Mouse (Mus musculus) hindbrain, embryonic 13.5 days (tissue): ENCODE measurements around the gene Zmiz1. TPM values are rescaled to one million over a fixed set of nuclear protein-coding genes. Genes with fewer than 3 reads are reported as not detected.

ENCODE experiments used
- ATAC-seq: fragments of 200-750 bp; cut with Nextera tagmentation; 2 replicates; pipeline ENCODE4 v1.8.0; 2017; ENCODE audit warnings: moderate TSS enrichment; ENCODE audit not compliant: low FRiP score
- H3K27ac ChIP-seq: fragments of 300-500 bp; sonication (generic); 2 replicates; pipeline ENCODE4 v1.5.1; 2015; ENCODE audit warnings: inconsistent platforms, mild to moderate bottlenecking, moderate library complexity
- H3K27me3 ChIP-seq: fragments of 300-500 bp; sonication (generic); 2 replicates; pipeline ENCODE4 v1.6.1; 2015; ENCODE audit warnings: mild to moderate bottlenecking, inconsistent platforms
- H3K36me3 ChIP-seq: fragments of 300-500 bp; sonication (generic); 2 replicates; pipeline ENCODE4 v1.6.1; 2015; ENCODE audit warnings: mild to moderate bottlenecking, inconsistent platforms
- H3K4me1 ChIP-seq: fragments of 300-500 bp; sonication (generic); replicated peaks from 2 replicates; pipeline ENCODE4 v1.6.1; 2015; ENCODE audit warnings: inconsistent platforms
- H3K4me2 ChIP-seq: fragments of 300-500 bp; sonication (generic); 2 replicates; pipeline ENCODE4 v1.6.1; 2015; ENCODE audit warnings: inconsistent platforms, mild to moderate bottlenecking, moderate library complexity
- H3K4me3 ChIP-seq: fragments of 300-500 bp; sonication (generic); 2 replicates; pipeline ENCODE4 v1.5.1; 2015; ENCODE audit warnings: mild to moderate bottlenecking, inconsistent platforms
- H3K9ac ChIP-seq: fragments of 300-500 bp; sonication (generic); 2 replicates; pipeline ENCODE4 v1.6.1; 2015; ENCODE audit warnings: mild to moderate bottlenecking, inconsistent platforms
- H3K9me3 ChIP-seq: fragments of 300-500 bp; sonication (generic); 2 replicates; pipeline ENCODE4 v1.6.1; 2016; ENCODE audit warnings: inconsistent platforms
- WGBS: fragments of 180-500 bp; shearing (Covaris S2); methylation state at CpG from one replicate; pipeline ENCODE4 v1.1.7; 2015; 5-methylcytosine and 5-hydroxymethylcytosine counted together
- polyA plus RNA-seq: library from polyadenylated mRNA; unstranded; fragments of >200 nt; fragmentation: Nextera tagmentation; extraction: Ambion mirVana; gene quantifications from 2 replicates; pipeline ENCODE4 v1.2.1, GENCODE M21; 2015

Zmiz1 gene
- polyA plus RNA-seq, 1 experiment from 2014 or later = 58.5 TPM

GRCm38 (mm10) chr14:25468891-25469529 is 10.0 kb downstream of the Zmiz1 start:
- Histone ChIP-seq H3K9me3 (no peaks in the 10 kb centered on the region), H3K27me3 (no peaks in the 10 kb centered on the region), H3K9ac (peak overlapping the region; percentile 40), H3K27ac (peak overlapping the region; percentile 63), H3K4me3 (no peak overlapping the region), H3K36me3 (no peaks in the 10 kb centered on the region), H3K4me2 (0 out of 2 replicates have a peak overlapping the region, but pooled peaks have one; percentile 1), H3K4me1 (peaks cover 98% of the 10 kb centered on the region)
- no peak for ATAC-seq
- 67% methylated on average over 7 of the region's 7 CpGs for WGBS

DNA sequence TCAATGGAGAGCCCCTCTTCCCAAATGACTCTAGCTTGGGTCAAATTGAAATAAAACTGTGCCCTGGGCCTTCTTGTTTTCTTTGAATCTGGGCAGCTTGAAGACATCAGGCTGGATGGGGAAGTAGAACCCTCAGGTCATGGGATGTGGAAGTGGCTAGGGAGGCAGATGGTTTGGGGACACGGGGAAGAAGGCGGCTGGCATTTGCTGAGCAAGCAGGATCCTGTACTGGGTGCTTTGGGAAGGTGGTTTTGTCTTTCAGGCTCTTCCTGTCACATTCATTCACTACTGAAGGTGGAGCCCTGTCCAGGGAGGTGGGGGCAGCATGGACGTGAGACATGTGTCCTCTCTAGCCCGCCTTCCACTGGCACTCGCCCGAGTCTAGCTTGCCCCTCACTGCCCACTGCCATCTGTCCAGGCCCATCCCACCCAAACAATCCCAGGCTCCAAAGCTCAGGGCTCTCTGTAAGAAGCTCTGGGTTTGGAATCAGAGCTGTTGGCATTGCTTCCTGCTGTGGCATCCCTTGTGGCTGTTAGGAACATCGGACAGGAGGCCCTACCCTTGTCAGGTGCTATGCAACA is 11.3 kb downstream of the Zmiz1 start:
- H3K4me2 ChIP-seq = no peak overlapping the region
- H3K9me3 ChIP-seq = no peaks in the 10 kb centered on the region
- H3K36me3 ChIP-seq = no peaks in the 10 kb centered on the region
- H3K4me3 ChIP-seq = no peak overlapping the region
- 0 out of 2 replicates have a peak overlapping the region, but pooled peaks have one; percentile 14 for H3K9ac ChIP-seq
- H3K27ac ChIP-seq = peak overlapping the region; percentile 3; the same call in 1 of the 2 replicates
- H3K4me1 ChIP-seq = peaks cover 98% of the 10 kb centered on the region
- no peak for ATAC-seq
- no peaks in the 10 kb centered on the region for H3K27me3 ChIP-seq
- 65% methylated on average over 7 of the region's 7 CpGs for WGBS

GRCm38 (mm10) chr14:25471035-25471434 is 12.1 kb downstream of the Zmiz1 start:
- H3K4me3 ChIP-seq = no peak overlapping the region
- H3K4me1 ChIP-seq = peaks cover 98% of the 10 kb centered on the region
- H3K36me3 ChIP-seq = 0 out of 2 replicates have a peak, but pooled peaks cover under 1% of the 10 kb centered on the region
- H3K9ac ChIP-seq = 0 out of 2 replicates have a peak overlapping the region, but pooled peaks have one; percentile 14
- no peaks in the 10 kb centered on the region for H3K9me3 ChIP-seq
- peak overlapping the region; percentile 3; the same call in 1 of the 2 replicates for H3K27ac ChIP-seq
- WGBS = 65% methylated on average over 2 of the region's 2 CpGs
- H3K27me3 ChIP-seq = no peaks in the 10 kb centered on the region
- H3K4me2 ChIP-seq = no peak overlapping the region
- ATAC-seq = no peak

DNA sequence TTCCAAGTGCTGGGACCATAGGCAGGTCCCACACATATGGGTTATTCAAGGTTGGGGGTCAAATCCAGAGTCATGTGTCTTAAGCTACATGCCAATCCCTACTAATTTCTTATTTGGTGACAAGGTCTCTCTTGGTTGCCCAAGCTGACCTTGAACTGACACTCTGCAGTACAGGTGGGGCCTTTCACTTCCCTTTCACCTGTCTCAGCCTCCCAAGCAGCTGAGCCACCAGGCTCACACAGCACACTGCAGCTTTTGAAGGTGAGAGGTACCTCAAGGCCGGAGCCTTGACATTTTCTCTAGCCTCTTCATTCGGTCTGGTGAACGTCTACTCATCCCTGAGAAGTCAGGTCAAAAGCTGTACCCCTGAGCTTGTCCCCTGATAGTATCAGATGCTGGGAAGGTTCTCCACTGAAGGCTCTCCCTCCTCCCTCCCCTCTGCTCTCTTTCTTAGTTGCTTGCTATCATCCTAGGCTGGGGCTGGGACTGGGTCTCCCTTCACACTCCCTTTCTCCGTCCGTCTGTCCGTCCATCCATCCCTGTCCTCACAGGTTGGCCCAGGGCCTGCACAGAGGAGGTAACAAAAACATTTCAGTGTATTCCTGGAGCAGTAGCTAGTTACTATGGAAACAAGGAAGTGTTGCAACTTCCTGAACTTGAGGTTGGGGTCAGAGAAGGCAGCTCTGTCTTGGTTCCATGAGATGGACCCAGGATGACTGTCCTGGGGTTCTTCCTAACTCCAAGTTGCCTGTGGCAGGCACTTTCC is 13.3 kb downstream of the Zmiz1 start:
- 77% methylated on average over 6 of the region's 6 CpGs for WGBS
- Histone ChIP-seq H3K27me3 (no peaks in the 10 kb centered on the region), H3K36me3 (0 out of 2 replicates have a peak, but pooled peaks cover 3% of the 10 kb centered on the region), H3K27ac (peak overlapping the region; percentile 56; the same call in 1 of the 2 replicates), H3K9ac (no peak overlapping the region), H3K4me3 (no peak overlapping the region), H3K9me3 (no peaks in the 10 kb centered on the region), H3K4me1 (peaks cover 100% of the 10 kb centered on the region), H3K4me2 (no peak overlapping the region)
- ATAC-seq = no peak

DNA sequence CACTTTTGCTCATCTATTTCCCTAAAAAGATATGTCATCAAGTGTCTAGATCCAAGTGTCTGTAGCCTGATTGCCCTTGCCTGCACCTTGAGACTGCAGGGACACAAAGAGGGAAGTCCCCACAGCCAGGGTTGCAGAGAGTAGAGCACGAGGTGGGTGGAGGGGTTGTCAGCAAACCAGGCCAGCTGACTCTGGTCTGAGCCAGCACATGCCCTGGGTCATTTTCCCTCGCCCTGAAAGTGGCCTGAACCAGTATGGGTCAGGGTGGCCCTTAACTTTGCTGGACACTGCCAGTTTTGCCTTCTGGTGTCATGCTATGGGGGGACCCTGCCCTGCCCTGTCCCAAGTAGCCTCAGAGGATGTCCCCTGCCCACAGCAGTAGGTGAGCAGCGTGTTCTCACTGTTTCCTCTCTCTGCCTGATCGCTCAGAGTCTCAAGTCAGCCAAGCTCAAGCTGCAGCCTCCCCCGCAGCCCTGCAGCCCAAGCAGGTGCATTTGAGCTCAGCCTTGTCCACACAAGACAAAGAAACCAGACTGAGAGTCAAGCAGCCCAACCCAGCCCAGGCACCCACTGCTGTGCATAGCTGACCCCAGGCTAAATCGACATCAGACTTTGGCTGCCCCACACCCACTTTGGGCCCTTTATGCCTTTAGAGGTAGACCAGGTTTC is 14.1 kb downstream of the Zmiz1 start:
- Histone ChIP-seq H3K9me3 (no peaks in the 10 kb centered on the region), H3K4me1 (peaks cover 100% of the 10 kb centered on the region), H3K4me3 (no peak overlapping the region), H3K9ac (peak overlapping the region; percentile 43; the same call in 1 of the 2 replicates), H3K4me2 (no peak overlapping the region), H3K27ac (peak overlapping the region; percentile 56), H3K36me3 (0 out of 2 replicates have a peak, but pooled peaks cover 3% of the 10 kb centered on the region), H3K27me3 (no peaks in the 10 kb centered on the region)
- no peak for ATAC-seq
- WGBS = 41% methylated on average over 6 of the region's 6 CpGs

DNA sequence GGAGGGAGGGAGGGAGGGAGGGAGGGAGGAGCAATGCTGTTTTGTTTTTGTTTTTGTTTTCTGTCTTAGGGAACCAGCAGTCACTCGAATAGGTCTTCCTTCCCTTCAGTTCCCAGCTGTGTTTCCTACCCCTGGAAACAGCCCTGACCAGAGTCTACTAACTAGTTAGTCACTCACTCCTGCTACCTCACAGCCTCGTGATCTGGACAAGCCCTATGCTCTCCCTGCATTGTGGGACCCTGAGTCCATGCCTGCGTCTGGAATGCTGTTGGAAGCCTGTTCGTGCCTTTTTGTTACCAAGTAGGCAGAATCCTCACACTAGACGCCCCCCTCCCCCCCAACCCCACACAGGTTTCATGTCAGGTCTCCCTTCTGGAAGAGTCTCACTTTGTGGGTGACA is 15.0 kb downstream of the Zmiz1 start:
- no peaks in the 10 kb centered on the region for H3K9me3 ChIP-seq
- no peak overlapping the region for H3K9ac ChIP-seq
- H3K4me1 ChIP-seq = peaks cover 100% of the 10 kb centered on the region
- no peak overlapping the region for H3K4me3 ChIP-seq
- H3K36me3 ChIP-seq = 0 out of 2 replicates have a peak, but pooled peaks cover 3% of the 10 kb centered on the region
- peak overlapping the region; percentile 27; the same call in 1 of the 2 replicates for H3K27ac ChIP-seq
- ATAC-seq = no peak
- no peaks in the 10 kb centered on the region for H3K27me3 ChIP-seq
- no peak overlapping the region for H3K4me2 ChIP-seq
- WGBS = 58% methylated on average over 5 of the region's 5 CpGs

GRCm38 (mm10) chr14:25474732-25475131 is 15.7 kb downstream of the Zmiz1 start:
- Histone ChIP-seq H3K27me3 (no peaks in the 10 kb centered on the region), H3K4me1 (peaks cover 100% of the 10 kb centered on the region), H3K9me3 (no peaks in the 10 kb centered on the region), H3K9ac (peak overlapping the region; percentile 49; the same call in 1 of the 2 replicates), H3K36me3 (0 out of 2 replicates have a peak, but pooled peaks cover 3% of the 10 kb centered on the region), H3K27ac (peak overlapping the region; percentile 27), H3K4me2 (no peak overlapping the region), H3K4me3 (no peak overlapping the region)
- ATAC-seq = no peak
- WGBS = 62% methylated on average over 6 of the region's 6 CpGs

- no peak overlapping the region for H3K4me3 ChIP-seq
- no peaks in the 10 kb centered on the region for H3K27me3 ChIP-seq
- 0 out of 2 replicates have a peak, but pooled peaks cover 3% of the 10 kb centered on the region for H3K36me3 ChIP-seq
- H3K9me3 ChIP-seq = no peaks in the 10 kb centered on the region
- no peak overlapping the region for H3K4me2 ChIP-seq
- ATAC-seq = no peak
- H3K27ac ChIP-seq = peak overlapping the region; percentile 52
- H3K9ac ChIP-seq = peak overlapping the region; percentile 53
- H3K4me1 ChIP-seq = peaks cover 100% of the 10 kb centered on the region
- WGBS = 51% methylated on average over 9 of the region's 9 CpGs
Observed at GRCm38 (mm10) chr14:25476048-25476447, 17.1 kb downstream of the Zmiz1 start.

DNA sequence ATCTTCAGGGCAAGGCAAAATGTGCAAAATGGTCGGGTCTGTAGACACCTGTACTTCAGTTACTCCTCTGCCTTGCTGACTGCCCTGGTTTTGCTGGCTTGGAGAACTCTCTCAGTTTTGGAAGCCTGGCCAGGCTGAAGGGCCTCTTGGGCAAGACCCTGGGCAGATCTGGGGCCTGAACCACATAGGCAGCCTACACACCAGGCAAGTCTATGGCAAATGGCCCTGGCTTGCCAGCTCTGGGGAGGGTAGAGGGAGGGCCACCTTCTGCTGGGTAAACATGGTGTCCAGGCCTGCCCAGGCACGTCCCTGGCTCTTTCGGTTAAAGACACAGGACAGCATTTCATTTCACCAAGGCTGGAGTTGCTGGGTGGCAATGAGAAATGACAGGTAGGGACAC is 17.5 kb downstream of the Zmiz1 start:
- Histone ChIP-seq H3K4me2 (no peak overlapping the region), H3K27ac (peak overlapping the region; percentile 52), H3K36me3 (0 out of 2 replicates have a peak, but pooled peaks cover 3% of the 10 kb centered on the region), H3K27me3 (no peaks in the 10 kb centered on the region), H3K9ac (no peak overlapping the region), H3K9me3 (no peaks in the 10 kb centered on the region), H3K4me3 (no peak overlapping the region), H3K4me1 (peaks cover 100% of the 10 kb centered on the region)
- no peak for ATAC-seq
- WGBS = 74% methylated on average over 3 of the region's 3 CpGs

DNA sequence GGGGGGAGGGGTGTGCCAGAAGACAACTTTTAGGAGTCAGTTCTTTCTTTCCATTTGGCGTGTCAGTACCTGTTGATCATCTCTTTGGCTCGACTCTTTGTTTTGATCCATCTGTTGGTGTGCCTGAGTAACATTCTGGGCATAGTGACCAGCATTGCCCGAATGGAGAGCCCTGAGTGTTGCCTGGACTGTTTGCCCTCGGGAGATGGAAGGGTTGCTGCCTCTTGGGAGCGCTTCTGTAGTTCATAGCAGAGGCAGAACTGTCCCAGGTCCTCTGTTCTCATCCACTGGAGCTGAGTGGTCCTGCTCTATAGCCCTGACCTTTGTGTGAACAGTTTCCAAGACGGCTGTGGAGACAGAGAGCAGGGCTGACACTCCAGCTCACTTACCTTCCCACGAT is 18.3 kb downstream of the Zmiz1 start:
- Histone ChIP-seq H3K27ac (peak overlapping the region; percentile 82), H3K9me3 (no peaks in the 10 kb centered on the region), H3K4me2 (no peak overlapping the region), H3K36me3 (0 out of 2 replicates have a peak, but pooled peaks cover 3% of the 10 kb centered on the region), H3K9ac (0 out of 2 replicates have a peak overlapping the region, but pooled peaks have one; percentile 47), H3K4me1 (peaks cover 100% of the 10 kb centered on the region), H3K4me3 (no peak overlapping the region), H3K27me3 (no peaks in the 10 kb centered on the region)
- no peak for ATAC-seq
- WGBS = 84% methylated on average over 7 of the region's 7 CpGs

DNA sequence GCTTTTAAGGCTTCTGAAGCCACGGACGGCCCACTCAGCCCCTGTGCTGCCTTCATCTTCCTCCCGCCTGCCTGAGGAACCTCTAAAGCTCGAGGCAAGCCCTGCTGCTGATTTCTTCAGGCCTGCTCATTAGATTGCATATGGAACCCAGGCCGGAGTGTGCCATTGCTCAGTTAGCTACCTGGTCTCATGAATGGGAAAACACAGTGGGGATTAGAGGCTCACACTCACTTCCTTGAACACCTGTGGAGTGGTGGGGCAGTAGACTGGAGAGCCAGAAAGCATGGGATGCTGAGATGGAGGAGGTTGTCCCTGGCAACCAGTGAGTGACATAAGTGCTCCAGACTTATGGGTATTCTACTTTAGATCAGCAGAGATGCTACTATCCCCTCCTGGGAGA is 19.3 kb downstream of the Zmiz1 start:
- Histone ChIP-seq H3K4me2 (no peak overlapping the region), H3K27me3 (no peaks in the 10 kb centered on the region), H3K4me3 (no peak overlapping the region), H3K27ac (peak overlapping the region; percentile 82), H3K9me3 (no peaks in the 10 kb centered on the region), H3K36me3 (0 out of 2 replicates have a peak, but pooled peaks cover 3% of the 10 kb centered on the region), H3K4me1 (peaks cover 100% of the 10 kb centered on the region), H3K9ac (peak overlapping the region; percentile 47; the same call in 1 of the 2 replicates)
- ATAC-seq = 0 out of 2 replicates have a peak, but pooled peaks have one; percentile 8
- WGBS = 58% methylated on average over 5 of the region's 5 CpGs
